Mouse (Mus musculus) kidney, postnatal 25 days (tissue): ENCODE data around the gene Polr2l.

Source experiments
- DNase-seq, 2 experiments: peaks; one replicate each; pipeline ENCODE4 v3.0.0; 2021; ENCODE audit warnings: mixed read lengths in 2 of 2

Gene Polr2l

GRCm38 (mm10) chr7:141484186-141485120 lies 9.5 kb upstream of the Polr2l start:
- DNase-seq = no peak

GRCm38 (mm10) chr7:141483114-141483653 lies 8.3 kb upstream of the Polr2l start:
- no peak for DNase-seq

DNA sequence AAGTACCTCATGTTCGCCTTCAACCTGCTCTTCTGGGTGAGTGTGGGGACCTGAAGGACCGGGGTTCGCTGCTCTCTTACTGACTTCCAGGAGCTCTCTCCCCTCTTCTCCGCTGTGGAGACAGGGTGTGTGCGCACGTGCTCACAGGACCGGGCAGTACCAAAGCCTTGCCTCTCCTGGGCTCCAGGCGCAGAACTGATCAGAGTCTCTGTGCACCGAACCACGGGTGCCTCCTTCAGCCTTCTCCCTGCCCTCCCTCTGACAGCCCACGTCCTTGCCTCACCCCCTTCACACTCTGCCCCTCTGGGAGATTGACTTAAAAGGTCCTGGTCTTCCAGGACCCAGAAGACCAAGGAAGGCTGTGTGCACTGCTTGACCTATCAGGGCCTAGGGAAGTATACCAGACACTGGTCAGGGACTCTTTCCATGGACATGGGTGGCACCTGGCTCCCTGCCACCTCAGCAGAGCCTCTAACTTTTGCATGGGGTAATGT lies 7.6 kb upstream of the Polr2l start:
- no peak for DNase-seq

DNA sequence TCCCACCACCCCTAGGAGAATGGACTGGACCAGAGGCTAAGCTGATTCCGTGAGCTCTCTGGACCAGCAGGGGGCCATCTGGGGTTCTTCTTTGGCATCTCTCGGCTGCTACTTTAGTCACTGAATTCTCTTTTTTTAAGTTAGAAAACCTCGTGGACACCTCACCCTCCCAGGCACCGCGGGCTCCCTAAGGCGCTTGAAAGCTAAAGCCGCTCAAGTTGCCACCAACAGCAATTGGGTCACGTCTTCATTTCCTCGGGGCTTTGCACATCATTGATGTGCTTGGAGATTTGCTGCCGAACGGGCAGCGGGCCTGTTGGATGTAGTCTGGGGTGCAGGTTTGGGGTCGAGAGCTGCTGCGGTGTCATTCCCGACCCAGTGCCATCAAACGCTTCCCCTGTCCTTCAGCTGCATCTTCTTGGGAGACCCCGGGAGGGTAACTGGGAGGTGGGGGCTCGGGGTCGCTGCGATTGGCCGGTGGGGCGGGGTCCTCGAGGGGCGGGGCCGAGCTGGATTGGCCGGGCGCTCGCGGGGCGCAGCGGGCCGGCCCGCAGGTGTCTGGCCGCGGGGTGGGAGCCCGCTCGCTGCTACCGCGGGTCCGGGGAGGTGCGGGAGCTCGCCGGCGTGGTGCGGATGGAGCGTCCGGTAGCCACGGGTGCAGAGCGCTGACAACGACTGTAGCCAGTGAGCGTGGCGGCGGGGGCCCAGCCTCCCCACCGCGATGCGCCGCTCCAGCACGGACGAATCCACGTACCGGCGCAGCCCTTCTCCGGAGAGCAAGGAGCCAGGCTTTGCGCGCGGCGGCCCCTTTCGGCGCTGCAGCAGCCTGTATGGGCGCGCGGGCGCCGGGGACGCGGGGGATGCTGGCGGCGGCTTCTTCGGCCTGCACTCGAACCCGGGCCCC lies 6.8 kb upstream of the Polr2l start:
- peak; percentile 60 to 64 for DNase-seq

DNA sequence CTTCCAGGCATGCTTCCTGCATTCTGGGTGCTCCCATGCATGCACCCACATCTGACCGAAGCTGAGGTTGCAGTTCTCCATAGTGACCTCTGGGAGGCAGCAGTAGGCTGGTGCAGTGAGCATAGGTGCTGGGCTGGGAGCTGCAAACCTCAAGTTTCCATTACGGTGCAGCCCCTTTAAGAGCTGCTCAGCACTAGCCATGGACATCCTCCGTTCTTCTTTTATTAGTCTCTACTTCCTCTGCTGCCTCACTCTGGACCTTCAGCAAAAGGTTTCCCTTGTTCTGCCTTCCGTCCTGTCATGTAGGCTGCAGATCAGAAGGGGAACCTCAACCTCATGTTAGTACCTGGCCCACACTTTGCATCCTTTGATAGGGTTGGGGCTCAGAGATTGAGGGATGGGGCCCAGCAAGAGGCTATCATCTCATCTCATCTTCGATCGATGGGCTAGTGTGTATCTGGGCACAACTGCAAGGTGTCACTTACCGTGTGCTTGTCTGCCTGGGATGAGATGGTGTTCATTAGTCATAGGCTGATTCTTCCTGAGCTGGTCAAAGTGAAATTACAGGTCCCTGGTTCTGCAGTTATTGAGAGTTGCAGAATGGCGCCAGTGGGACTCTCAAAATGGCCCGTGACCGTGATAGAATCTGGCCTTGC lies 6.0 kb upstream of the Polr2l start:
- peak; percentile 67 to 80 for DNase-seq

DNA sequence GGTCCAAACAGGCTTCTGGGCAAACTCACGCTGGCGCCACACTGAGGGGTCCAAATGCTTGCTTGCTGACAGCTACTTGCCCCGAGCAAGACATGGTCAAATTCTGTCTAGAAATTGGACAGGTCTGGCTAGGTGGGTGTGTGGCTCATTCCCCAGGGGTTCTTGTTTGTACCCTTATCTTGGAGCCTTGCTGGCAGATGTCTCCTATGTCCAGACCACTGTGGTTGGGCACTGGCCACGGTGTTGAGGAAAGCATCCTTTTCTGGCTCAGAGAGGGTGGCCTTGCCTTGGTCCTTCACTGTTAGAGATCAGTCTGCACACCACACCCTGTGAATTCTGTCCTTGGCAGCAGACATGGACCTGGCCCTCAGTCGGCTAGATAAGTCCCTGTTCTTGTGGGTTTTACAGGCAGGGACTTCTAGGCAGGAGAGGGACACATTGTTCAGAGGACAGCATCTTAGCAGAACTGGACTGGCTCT lies 3.4 kb upstream of the Polr2l start:
- no peak for DNase-seq

GRCm38 (mm10) chr7:141477578-141478269 lies 2.8 kb upstream of the Polr2l start:
- peak in 1 of 2 experiments; percentile 60 for DNase-seq

DNA sequence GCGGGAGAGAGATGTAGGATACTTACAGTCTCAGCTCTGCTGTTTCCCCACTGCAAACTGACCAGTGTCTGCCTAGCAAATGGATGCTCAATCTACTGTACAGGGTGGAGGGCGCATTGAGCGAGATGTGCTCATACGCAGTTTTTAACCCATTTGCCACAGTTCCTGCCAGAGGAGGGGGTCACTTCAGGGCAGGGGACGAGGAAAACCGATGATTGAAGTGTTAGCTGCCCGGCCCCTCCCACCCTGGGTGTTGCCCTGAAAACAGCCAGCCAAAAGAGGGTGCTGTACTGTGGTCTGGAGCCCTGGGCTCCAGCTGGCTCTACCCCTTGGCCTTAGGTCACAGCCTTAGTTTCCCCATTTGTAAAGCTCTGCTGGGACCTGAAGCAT lies 2.0 kb upstream of the Polr2l start:
- DNase-seq = peak in 1 of 2 experiments; percentile 50

DNA sequence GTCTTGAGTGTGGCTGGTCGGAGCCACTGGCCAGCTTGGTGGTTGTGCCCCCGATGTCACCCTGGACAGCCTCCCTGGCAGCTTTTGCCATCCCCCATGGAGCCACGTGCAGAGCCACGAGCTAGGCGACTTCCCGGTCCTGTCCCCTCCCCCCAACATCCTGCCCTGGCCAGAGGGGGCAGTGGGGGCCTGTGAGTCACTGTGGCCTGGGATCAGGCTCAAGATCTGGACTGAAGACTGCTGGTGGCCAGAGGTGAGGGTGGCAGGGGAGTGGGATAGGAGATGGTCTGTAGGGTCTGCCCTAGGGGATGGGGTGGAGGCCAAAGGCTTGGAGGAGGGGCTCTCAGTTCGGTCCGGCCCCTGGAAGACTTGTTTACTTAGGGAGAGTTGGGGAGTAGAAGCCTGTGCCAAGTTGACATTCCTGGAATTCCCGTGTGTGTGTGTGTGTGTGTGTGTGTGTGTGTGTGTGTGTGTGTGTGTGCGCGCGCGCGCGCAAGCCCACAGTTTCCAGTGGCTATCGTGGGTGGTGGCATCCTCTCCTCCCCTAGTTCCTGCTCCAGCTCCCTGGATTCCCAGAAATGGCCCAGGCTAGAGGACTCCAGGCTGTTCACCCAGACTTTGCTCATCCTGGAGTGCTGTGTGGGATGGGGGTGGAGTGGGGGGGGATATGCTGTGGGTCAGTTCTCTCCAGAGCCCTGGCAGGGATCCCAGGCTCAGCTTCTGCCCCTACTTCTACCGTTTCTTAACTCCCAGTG lies 1.5 kb upstream of the Polr2l start:
- peak; percentile 92 to 97 for DNase-seq

- DNase-seq = peak in 1 of 2 experiments; percentile 69
Measured at GRCm38 (mm10) chr7:141475805-141476158, 850 bp upstream of the Polr2l start.

DNA sequence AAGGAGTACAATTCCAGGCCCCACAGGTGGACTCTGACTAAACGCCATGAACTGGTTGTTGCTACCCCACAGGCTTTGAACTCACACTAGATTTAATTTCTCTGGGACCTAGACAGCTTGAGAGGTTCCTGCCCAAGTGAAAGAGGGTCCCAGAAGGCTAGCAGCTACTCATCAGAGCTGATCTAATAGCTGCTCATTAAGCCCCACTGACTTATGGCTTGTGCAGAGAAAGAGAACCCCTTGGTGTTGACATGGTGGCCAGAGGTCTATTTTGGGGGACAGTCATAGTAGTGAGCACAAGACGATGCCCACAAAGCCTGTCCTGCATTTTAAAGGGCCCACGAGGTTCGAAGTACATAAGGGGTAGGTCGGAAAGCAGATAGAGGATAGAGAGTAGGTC lies 772 bp downstream of the Polr2l start:
- no peak for DNase-seq

DNA sequence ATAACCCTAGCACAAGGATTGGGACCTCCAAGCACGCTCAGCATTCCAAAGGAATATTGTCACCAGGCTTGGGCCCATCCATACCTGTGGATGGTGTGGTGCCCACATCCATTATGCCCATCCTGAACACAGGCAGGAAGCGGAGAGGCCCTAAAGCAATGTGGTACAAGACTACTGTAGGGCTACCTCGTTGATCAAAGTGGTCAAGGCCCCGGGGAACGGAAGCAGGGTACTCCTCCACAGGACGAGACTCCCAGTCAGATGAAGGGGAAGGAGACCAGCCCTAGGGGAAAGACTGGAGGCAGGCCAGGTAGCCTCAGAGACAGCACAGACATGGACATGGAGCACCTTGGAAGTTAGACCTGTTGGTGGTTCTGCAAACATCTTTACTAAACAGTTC lies 2.2 kb downstream of the Polr2l start:
- no peak for DNase-seq

GRCm38 (mm10) chr7:141472226-141472625 lies 2.7 kb downstream of the Polr2l start:
- DNase-seq = no peak

DNA sequence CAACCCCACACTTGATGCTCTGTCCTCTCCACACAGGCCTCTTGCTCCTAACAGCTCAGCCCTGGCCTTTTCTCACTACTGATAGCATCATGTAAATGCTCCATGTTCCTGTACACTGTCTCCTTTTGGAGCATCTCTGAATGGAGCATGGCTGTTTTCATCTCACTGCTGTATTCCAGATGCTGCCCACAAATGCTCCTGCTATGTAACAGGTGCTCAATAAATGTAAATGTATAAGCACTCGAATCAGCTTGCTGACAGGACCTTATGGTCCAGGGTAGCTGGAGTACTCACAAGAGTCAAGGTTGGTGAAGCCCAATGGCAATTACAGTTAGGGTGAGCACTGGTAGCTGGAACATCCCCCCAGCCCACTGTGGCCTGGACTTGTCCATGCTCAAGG lies 3.7 kb downstream of the Polr2l start:
- peak in 1 of 2 experiments; percentile 36 for DNase-seq

DNA sequence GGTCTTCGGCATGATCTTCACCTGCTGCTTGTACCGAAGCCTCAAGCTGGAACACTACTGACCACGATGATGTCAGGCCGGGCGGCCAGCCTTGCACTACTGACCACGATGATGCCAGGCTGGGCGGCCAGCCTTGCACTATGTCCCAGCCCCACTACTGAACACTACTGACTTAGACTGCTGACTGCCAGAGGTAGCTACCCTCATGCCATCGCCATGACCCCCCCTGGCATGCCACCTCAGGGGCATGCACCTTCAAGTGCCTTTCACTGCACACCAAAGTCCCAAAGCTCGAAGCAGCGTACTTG lies 4.3 kb downstream of the Polr2l start:
- peak in 1 of 2 experiments; percentile 41 for DNase-seq

DNA sequence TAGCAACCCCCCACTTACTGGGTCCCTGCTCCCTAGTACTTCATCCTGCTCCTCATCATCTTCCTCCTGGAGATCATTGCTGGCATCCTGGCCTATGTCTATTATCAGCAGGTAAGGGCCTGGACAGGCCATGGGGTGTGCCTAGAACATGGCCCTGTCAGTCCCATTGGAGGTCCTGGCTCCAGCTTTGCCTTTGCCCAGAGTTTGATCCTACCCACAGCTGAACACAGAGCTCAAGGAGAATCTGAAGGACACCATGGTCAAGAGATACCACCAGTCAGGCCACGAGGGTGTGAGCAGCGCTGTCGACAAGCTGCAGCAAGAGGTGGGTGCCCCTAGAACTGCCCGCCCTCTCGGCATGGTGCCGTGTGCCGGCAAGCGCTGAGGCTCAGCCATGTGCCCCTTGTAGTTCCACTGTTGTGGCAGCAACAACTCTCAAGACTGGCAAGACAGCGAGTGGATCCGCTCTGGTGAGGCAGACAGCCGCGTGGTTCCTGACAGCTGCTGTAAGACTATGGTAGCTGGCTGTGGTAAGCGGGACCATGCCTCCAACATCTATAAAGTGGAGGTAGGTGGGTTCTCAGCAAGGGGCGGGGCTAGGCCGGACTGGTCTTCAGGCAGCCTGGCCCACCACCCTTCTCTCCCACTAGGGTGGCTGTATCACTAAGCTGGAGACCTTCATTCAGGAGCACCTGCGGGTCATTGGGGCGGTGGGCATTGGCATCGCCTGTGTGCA lies 4.9 kb downstream of the Polr2l start:
- peak in 1 of 2 experiments; percentile 58 for DNase-seq

- peak in 1 of 2 experiments; percentile 68 for DNase-seq
Measured at GRCm38 (mm10) chr7:141469352-141469751, 5.6 kb downstream of the Polr2l start.

DNA sequence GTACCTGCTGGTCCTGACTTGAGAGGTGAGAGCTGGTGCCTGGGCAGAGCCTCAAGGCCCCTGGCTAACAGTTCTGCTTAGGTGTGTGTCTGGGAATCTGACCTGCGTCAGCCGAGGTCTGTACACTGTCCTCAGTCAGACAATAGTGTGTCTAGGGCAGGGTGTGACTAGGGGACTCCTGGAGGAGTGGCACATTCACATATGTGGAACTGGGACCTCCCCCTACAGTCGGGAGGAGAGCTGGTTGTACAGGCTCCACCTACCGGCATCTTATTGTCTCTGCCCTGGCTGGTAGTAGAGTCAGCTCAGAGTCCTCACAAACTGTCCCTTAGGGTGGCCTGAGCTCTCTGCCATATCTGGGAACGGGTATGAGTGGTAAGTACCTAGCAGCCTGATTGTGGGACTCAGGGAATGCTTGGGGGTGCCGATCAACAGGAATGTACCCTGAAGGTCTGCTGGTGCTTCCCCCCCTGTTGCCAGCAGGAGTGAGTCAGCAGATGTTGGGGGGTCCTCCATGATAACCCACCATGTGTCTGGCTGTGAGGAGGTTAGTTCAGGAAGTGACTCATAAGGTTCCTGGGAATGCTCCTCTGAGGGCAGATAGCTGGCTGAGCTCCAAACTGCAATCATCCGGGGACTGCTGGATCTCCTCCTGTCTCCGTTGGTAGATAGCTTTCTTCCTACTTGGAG lies 6.3 kb downstream of the Polr2l start:
- peak; percentile 78 to 87 for DNase-seq

DNA sequence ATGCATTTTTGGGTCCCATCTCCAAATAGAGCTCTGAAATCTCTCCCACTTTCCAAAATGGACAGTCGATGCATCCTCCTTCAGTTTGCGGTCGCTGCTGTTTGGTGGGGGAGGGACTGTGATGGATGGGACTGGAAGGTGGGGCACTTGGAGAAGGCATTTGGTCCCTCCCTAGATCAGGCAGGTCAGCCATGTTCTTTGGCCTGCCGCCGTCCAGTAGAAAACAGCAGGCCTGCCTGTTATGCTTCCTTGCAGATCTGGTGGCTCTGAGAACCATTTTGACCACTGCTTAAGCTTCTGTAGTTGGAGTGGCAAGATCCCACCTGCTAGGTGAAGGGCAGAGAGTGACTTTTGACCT lies 6.8 kb downstream of the Polr2l start:
- peak in 1 of 2 experiments; percentile 72 for DNase-seq
